Mouse (Mus musculus): ENCODE measurements around the gene Aup1. TPM values are rescaled to one million over a fixed set of nuclear protein-coding genes. Genes with fewer than 3 reads are reported as not detected.

The Aup1 gene
- 495 TPM for polyA plus RNA-seq (2017; shearing (Covaris generic))

DNA sequence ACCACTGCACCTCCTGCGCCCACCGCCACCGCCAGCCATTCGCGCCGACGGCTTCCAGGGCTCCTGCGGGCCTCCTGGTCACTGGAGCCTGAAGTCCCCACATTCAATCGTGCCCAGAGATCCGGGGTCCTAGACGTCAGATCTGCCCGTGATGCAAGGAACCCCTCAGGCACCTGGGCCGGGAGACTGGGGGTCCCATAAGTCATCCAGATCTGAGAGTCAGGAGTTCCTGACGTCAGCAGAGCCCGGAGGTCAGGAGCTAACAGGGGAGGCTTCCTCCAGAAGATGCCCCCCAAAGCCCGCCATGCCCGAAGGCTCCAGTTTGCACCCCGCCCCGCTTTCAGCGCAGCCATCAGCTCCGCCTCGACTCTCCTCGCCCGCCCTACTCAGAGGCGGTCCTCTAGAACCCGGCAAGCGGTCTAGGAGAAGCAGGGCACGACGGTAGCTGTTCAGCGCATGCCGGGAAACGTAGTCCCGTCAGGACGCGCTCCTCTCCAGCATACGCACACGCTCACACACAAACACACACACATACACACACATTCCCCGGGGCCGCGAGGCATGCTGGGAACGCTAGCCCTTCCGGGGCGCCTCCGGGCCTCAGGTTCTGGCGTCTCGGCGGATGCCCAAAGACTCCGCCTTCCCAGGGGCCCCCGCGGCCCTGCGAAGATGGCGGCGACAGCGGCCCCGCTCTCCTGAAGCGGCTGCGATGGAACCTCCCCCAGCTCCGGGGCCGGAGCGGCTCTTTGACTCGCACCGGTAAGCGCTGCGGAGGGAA lies at the start of gene Aup1:
Aup1 (plus strand) TSS at position 448 of the 778 bp plus-strand sequence.

DNA sequence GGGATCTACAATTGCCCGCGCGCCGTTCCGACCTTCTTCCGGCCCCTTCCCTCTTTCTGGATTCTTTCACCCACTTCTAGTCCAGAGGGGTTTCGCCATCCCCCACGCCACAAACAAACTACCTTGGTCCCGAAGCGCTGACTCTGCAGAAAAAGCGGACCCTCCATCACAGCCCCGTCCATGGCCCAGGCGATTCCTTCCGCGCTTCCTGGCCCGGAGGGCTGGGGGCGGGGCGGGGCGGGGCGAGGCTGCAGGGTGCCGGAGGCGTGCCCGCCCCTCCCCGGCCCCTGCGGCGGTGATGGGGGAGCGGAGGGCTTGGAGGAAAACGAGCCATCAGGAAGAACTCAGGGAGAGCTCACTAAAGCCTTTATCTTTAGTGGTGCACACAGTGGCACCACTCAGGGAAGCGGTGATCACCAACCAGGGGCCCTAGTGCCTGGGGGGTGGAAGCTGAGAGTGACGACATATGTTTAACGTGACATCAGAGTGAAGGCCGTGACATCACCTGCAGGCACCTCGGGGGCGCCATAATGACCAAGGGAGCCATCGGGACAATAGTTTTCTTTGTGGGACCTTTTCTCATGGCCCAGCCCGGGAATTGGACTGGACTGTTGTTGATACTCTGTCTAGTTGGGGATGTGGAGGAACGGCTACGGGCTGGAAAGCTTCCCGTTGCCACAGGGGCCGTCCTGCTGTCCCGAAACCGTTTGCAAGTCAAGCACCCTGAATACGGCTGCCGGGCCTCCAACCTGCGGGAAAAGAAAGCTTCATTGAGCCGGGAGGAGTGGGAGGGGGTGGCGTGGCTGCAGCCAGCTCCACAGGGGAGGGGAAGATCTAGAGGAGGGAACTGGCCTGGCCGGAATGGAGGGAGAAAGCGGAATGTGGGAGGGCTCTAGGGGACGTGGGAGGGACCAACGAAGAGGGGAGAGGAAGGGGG lies 20.8 kb upstream of the Aup1 start, which contains the start of the genes Dok1 and Loxl3:
Dok1 (minus strand) TSS at position 223 of the 937 bp plus-strand sequence.
Loxl3 (plus strand) TSS at position 925 of the 937 bp plus-strand sequence.

DNA sequence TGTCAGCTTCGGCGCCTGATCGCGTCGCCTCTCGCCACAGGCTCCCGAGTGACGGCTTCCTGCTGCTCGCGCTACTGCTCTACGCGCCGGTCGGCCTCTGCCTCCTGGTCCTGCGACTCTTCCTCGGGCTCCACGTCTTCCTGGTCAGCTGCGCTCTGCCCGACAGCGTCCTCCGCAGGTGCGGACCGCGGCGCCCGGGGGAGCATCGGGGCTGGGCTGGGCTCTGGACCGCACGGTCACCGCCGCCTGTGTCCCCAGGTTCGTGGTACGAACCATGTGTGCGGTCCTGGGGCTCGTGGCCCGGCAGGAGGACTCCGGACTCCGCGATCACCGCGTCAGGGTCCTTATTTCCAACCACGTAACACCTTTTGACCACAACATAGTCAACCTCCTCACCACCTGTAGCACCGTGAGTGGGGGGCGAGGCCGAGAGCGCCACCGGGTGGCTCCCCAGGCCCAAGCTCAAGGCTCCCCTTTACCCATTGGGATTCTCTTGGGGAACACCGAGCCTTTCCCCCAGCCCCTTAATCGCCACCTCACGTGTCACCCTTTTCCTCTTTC lies 630 bp downstream of the Aup1 start, which contains the start of gene Htra2:
Htra2 (minus strand) TSS at position 403 of the 561 bp plus-strand sequence.

DNA sequence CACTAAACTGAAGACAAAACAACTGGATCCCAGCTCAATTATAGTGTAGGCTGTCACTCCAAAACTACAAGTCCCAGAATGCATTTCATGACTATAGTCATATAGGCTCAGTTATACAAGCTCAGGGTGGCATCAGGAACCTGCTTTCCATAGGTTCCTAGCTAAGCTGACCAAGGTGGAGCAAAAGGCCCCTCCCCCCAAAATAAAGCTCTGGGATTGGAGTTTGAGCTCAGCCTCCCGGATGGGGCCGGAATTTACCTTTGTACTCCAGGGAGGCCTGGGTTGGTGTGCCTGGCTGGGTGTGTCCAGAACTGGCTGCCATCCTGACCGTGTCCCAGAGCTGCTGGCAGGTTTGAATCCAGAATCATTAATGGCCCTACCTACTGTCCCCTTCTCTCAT lies 3.5 kb downstream of the Aup1 start, which contains the start of gene Dqx1:
Dqx1 (plus strand) TSS at position 55 of the 400 bp plus-strand sequence.

DNA sequence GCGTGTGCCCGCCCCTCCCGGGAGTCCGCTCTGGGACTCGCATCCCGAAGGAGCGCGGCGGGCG lies 15.8 kb downstream of the Aup1 start, which contains the start of gene Tlx2:
Tlx2 (minus strand) TSS at position 47 of the 64 bp plus-strand sequence.

DNA sequence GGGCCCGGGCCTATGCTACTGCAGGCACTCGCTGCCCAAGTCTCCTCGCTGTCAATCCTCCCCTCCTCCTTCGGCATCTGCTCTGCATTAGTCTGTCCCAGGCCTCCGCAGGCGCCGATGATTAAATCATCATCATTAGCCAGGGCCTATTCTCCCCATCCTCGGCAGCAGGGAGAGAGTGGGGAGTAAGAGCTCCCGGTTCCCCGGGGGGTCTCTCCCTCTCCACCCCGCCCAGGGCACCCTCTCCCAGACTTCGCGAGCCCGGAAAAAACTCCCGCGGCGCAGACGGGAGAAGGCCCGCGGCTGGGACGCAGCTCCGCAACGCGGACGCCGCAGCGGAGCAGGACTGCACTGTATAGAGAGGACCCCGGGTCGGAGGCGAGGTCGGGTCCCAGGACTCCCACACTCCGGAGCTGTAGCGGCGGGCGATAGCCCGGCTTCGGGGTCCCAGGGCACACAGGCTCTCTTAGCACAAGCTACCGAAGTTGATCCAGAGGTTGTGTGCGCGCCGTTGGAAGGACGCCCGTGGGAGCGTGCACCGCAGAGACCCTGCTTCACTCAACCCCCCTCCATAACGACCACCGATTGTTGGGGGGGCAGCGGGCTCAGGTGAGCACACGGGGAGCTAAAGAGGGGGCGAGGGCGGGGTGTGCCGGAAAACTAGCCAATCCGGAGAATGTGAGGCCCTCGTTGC lies 23.5 kb downstream of the Aup1 start, which contains the start of gene Pcgf1:
Pcgf1 (plus strand) TSS at position 240 of the 694 bp plus-strand sequence.

DNA sequence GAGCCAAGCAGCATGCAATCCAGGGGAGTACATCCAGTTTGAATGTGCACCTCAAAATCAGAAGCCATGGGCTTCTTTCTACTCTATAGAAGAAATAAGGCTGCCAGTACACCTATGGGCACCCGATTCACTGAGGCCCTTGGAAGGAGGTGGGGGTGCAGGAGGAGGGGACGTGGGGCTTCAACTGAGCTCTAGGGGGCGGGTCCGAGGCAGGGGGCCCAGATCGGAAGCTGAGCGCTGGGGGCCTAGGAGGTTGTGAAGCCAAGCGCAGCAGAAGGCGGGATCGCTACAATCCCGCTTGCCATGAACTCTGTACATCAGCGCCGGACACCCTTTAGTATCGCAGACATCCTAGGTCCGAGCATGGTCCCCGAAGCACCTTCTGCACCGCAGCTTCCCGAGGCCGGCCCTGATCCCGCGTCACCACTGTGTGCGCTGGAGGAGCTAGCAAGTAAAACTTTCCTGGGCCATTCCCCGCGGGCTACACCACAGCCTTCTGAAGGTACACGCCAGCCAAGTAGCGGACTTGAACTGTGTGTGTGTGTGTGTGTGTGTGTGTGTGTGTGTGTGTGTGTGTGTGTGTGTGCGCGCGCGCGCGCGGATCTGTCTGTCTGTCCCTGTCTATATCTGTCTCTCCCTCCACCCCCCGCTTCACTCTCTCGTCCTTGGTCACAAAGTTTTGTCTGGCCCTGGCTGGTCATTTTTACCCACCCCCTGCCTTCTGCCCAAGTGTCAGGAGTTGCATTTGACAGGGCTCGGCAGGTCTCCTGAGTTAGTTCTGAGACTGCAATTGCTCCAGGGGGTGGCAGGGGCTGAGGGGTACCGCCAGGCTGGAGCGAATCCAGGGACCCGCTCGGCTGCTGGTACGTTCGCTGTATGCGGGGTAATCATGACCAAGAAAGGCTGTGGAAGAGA lies 32.1 kb downstream of the Aup1 start, which contains the start of gene Lbx2:
Lbx2 (plus strand) TSS at position 247 of the 915 bp plus-strand sequence.

DNA sequence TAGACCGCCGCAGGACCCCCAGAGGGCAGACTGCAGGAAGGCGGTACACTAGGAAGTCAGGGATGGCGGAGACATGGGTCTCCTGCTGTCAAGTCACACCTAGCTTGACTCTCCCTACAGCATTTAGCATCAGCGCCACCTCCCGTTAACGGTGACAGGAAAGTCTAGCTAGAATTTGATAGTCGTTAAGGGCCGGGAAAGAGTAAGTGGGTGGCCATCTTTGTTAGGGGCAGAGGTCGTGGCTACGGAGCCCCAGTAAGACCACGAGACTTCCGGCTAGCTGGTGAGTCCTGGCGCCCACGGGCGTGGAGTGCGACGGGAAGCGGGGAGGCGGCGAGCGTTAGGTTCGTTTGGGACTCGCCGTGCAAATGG lies 47.0 kb downstream of the Aup1 start, which contains the start of the genes Ccdc142 and Gm42688:
Ccdc142 (plus strand) TSS at position 286 of the 372 bp plus-strand sequence.
Gm42688 (plus strand) TSS at position 302 of the 372 bp plus-strand sequence.

Other genes starting within 250 kb of the Aup1 start
- 17.5 TPM for gene Sema4f, start 114.8 kb upstream of the Aup1 start, polyA plus RNA-seq (2017; shearing (Covaris generic))
- not detected for gene M1ap, start 107.6 kb upstream of the Aup1 start, polyA plus RNA-seq (2017; shearing (Covaris generic))
- gene Dok1, start 21.1 kb upstream of the Aup1 start, polyA plus RNA-seq (2017; shearing (Covaris generic)), result 12.8 TPM
- gene Loxl3, start 20.3 kb upstream of the Aup1 start, polyA plus RNA-seq (2017; shearing (Covaris generic)), result 0.30 TPM
- gene Htra2, start 752 bp downstream of the Aup1 start, polyA plus RNA-seq (2017; shearing (Covaris generic)), result 35.1 TPM
- 1.3 TPM for gene Dqx1, start 3.3 kb downstream of the Aup1 start, polyA plus RNA-seq (2017; shearing (Covaris generic))
- gene Tlx2, start 15.8 kb downstream of the Aup1 start, polyA plus RNA-seq (2017; shearing (Covaris generic)), result not detected
- 21.1 TPM for gene Pcgf1, start 23.3 kb downstream of the Aup1 start, polyA plus RNA-seq (2017; shearing (Covaris generic))
- gene Lbx2, start 31.8 kb downstream of the Aup1 start, polyA plus RNA-seq (2017; shearing (Covaris generic)), result not detected
- 2.2 TPM for gene Ccdc142, start 47.1 kb downstream of the Aup1 start, polyA plus RNA-seq (2017; shearing (Covaris generic))
- gene Gm42688, start 47.1 kb downstream of the Aup1 start, polyA plus RNA-seq (2017; shearing (Covaris generic)), result 6.5 TPM
- gene Mrpl53, start 54.5 kb downstream of the Aup1 start, polyA plus RNA-seq (2017; shearing (Covaris generic)), result 30.5 TPM
- gene Mogs, start 61.0 kb downstream of the Aup1 start, polyA plus RNA-seq (2017; shearing (Covaris generic)), result 66.0 TPM
- 61.8 TPM for gene Wbp1, start 67.0 kb downstream of the Aup1 start, polyA plus RNA-seq (2017; shearing (Covaris generic))
- 31.8 TPM for gene Ino80b, start 70.9 kb downstream of the Aup1 start, polyA plus RNA-seq (2017; shearing (Covaris generic))
- gene Rtkn, start 80.9 kb downstream of the Aup1 start, polyA plus RNA-seq (2017; shearing (Covaris generic)), result 0.94 TPM
- 1.3 TPM for gene Wdr54, start 101.9 kb downstream of the Aup1 start, polyA plus RNA-seq (2017; shearing (Covaris generic))
- gene 1700003E16Rik, start 101.9 kb downstream of the Aup1 start, polyA plus RNA-seq (2017; shearing (Covaris generic)), result not detected
- 63.3 TPM for gene Dctn1, start 111.4 kb downstream of the Aup1 start, polyA plus RNA-seq (2017; shearing (Covaris generic))
- not detected for gene Slc4a5, start 165.3 kb downstream of the Aup1 start, polyA plus RNA-seq (2017; shearing (Covaris generic))